In the genomic region with DNA sequence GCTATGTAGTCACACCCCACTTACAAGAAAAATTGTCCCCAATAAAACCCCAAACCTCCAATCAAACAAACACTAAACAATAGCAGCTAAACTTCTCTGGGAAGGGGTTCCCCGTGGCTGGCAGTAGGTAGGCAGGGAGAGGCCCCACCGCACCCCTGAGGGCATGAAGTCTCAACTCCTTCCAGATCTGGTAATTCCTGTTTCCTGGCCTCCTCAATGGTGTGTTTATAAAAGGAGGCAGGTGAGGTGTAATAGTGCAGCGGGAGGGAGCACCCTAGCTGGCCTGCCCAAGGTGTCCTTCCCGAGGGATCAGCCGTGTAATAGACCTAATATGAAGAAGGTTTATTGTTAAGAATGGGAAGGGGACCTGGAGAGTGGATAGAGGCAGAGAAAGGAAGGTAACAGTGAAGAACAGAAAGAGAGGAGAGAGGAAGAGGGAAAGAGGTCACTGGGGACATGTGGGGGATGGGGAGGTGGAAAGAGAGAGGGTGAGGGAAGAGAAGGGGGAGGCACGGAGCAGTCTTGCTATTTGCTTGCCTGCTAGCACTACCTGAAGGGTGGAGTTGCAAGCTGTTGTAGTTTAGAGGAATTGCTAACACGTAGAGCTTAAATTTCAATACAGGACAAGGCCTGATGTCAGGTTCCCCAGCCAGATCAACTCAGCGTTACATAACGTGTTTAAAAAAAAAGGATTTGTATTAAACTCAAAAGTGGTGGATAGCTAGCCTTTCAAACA, we compare ENCODE assay signal across 9 mouse cellular contexts. TPM values are rescaled to one million over a fixed set of nuclear protein-coding genes. Genes with fewer than 3 reads are reported as not detected.
DNase-seq lines count a peak whose midpoint lies in the region; ATAC-seq and TF ChIP-seq lines count a peak whose summit lies in the region.
"Had no signal": no experiment of that assay in that cellular context is flagged by ENCODE, and none has a peak within 500 bp of the region (broad histone marks: within the 10 kb centered on the region; RNA-seq: fewer than 3 reads in every experiment).

No protein-coding gene starts in this region.

- no peak overlapping the region for H3K9ac ChIP-seq in lung, embryonic 16.5 days (ENCODE audit: low read length)
- H3K9ac ChIP-seq in intestine, embryonic 14.5 days (ENCODE audit: low read length), result no peak overlapping the region
- H3K9ac ChIP-seq in neural tube, embryonic 15.5 days (replicated peaks), result no peak overlapping the region

- H3K4me2 ChIP-seq in lung, embryonic 16.5 days (ENCODE audit: low read depth, low read length), result no peak overlapping the region
- peak overlapping the region; percentile 30; the same call in 1 of the 2 replicates for H3K4me2 ChIP-seq in intestine, embryonic 14.5 days (ENCODE audit: low read length)
- peak overlapping the region; percentile 53 for H3K4me2 ChIP-seq in neural tube, embryonic 15.5 days

- intact Hi-C loops in gastrocnemius, adult 2 months (cut with DNase I), result loop anchor here (5.0 to 10.0 kb wide), 2 partner anchors 53 to 200 kb away; a partner anchor contains a TSS
- intact Hi-C loops in gastrocnemius, postnatal 36 days (cut with DNase I), result loop anchor here (5.0 kb wide), 1 partner anchor 53 kb away; no protein-coding TSS in a partner anchor

- H3K4me1 ChIP-seq in lung, embryonic 16.5 days (replicated peaks; ENCODE audit: control insufficient read depth, insufficient read depth, low read length), result 0 out of 2 replicates have a peak, but pooled peaks cover 2% of the 10 kb centered on the region
- H3K4me1 ChIP-seq in intestine, embryonic 14.5 days (replicated peaks; ENCODE audit: control insufficient read depth, insufficient read depth, low read length), result no peaks in the 10 kb centered on the region
- H3K4me1 ChIP-seq in neural tube, embryonic 15.5 days, result peaks cover 14% of the 10 kb centered on the region

- 54% methylated on average over 9 of the region's 9 CpGs for WGBS in lung, embryonic 16.5 days
- WGBS in intestine, embryonic 14.5 days, result 63% methylated on average over 9 of the region's 9 CpGs
- 89% methylated on average over 9 of the region's 9 CpGs for WGBS in neural tube, embryonic 15.5 days

- TF ChIP-seq CTCF in gastrocnemius, adult 2 months (IDR thresholded peaks at IDR 0.05), result no peak

- H3K27ac ChIP-seq in gastrocnemius, adult 2 months, result peak overlapping the region; percentile 43
- peak overlapping the region; percentile 59 for H3K27ac ChIP-seq in lung, embryonic 16.5 days (ENCODE audit: low read length)
- no peak overlapping the region for H3K27ac ChIP-seq in intestine, embryonic 14.5 days (ENCODE audit: low read depth)
- H3K27ac ChIP-seq in neural tube, embryonic 15.5 days (replicated peaks), result peak overlapping the region; percentile 49; the same call in 1 of the 2 replicates

- no peaks in the 10 kb centered on the region for H3K27me3 ChIP-seq in lung, embryonic 16.5 days (ENCODE audit: control insufficient read depth, insufficient read depth, low read depth, low read length)
- no peaks in the 10 kb centered on the region for H3K27me3 ChIP-seq in intestine, embryonic 14.5 days (replicated peaks; ENCODE audit: control insufficient read depth, insufficient read depth, low read length)
- no peaks in the 10 kb centered on the region; the same call in 1 of the 2 replicates for H3K27me3 ChIP-seq in neural tube, embryonic 15.5 days (replicated peaks)
- H3K27me3 ChIP-seq: heart, embryonic 12.5 days had no signal

- H3K36me3 ChIP-seq in lung, embryonic 16.5 days (ENCODE audit: control insufficient read depth, insufficient read depth, low read length), result no peaks in the 10 kb centered on the region
- H3K36me3 ChIP-seq in intestine, embryonic 14.5 days (ENCODE audit: control insufficient read depth, insufficient read depth, low read length), result no peaks in the 10 kb centered on the region
- no peaks in the 10 kb centered on the region for H3K36me3 ChIP-seq in neural tube, embryonic 15.5 days
- H3K36me3 ChIP-seq: heart, embryonic 12.5 days had no signal

- no peaks in the 10 kb centered on the region for H3K9me3 ChIP-seq in lung, embryonic 16.5 days (ENCODE audit: control insufficient read depth, low read length)
- no peaks in the 10 kb centered on the region for H3K9me3 ChIP-seq in intestine, embryonic 14.5 days (ENCODE audit: control insufficient read depth, low read length)
- no peaks in the 10 kb centered on the region for H3K9me3 ChIP-seq in neural tube, embryonic 15.5 days (replicated peaks)
- H3K9me3 ChIP-seq: heart, embryonic 12.5 days had no signal

- H3K4me3 ChIP-seq in gastrocnemius, adult 2 months, result peak overlapping the region; percentile 72
- no peak overlapping the region for H3K4me3 ChIP-seq in lung, embryonic 16.5 days (ENCODE audit: low read length)
- no peak overlapping the region for H3K4me3 ChIP-seq in intestine, embryonic 14.5 days (ENCODE audit: low read depth, low read length)
- H3K4me3 ChIP-seq in neural tube, embryonic 15.5 days (replicated peaks), result no peak overlapping the region

- peak; percentile 46 for ATAC-seq in lung, embryonic 16.5 days (ENCODE audit: low read depth)
- peak; percentile 38; the same call in 1 of the 2 replicates for ATAC-seq in intestine, embryonic 14.5 days (replicated peaks; ENCODE audit: low FRiP score, low TSS enrichment, low read depth)
- ATAC-seq in neural tube, embryonic 15.5 days (ENCODE audit: low FRiP score), result no peak

- DNase-seq in gastrocnemius, adult 2 months, result no peak
- no peak for DNase-seq in gastrocnemius, postnatal 36 days
- DNase-seq in lung, postnatal 36 days, result no peak
- DNase-seq in intestine, embryonic 14.5 days (ENCODE audit: low spot score), result no peak
- DNase-seq in embryo, embryonic 10.5 days (ENCODE audit: low spot score), result no peak
- DNase-seq in adrenal gland, adult 2 months, result no peak

RNA-seq across cellular contexts. Expression of a gene that starts 18.9 kb away (rescaled TPM):
- total RNA-seq in gastrocnemius, adult 2 months (2021), result under 1 TPM in 1 of 2 experiments, not detected in 1; 0.08 TPM
- 1 to 10 TPM; 1.3 to 2.6 TPM for total RNA-seq in gastrocnemius, postnatal 36 days (2021)
- 43.7 and 44.3 TPM in 2 replicates for polyA plus RNA-seq in lung, embryonic 16.5 days (2015; fragmentation: Nextera tagmentation; extraction: Ambion mirVana)
- polyA plus RNA-seq in intestine, embryonic 14.5 days (2014; fragmentation: Nextera tagmentation; extraction: Ambion mirVana), result 55.7 and 56.3 TPM in 2 replicates
- polyA plus RNA-seq in neural tube, embryonic 15.5 days (2015; fragmentation: Nextera tagmentation; extraction: Ambion mirVana), result 3.9 and 11.6 TPM in 2 replicates
- 1 to 10 TPM; 2.4 to 5.4 TPM for total RNA-seq in adrenal gland, adult 2 months (2021)
- 0.26 and 0.43 TPM in 2 replicates for polyA plus RNA-seq in adrenal gland, adult 2 months (2012; rRNA removed)
